Mouse (Mus musculus) forebrain, embryonic 13.5 days (tissue): ENCODE results near the gene Zfp618. TPM values are rescaled to one million over a fixed set of nuclear protein-coding genes. Genes with fewer than 3 reads are reported as not detected.

ENCODE experiments used
- ATAC-seq: fragments of 200-750 bp; cut with Nextera tagmentation; 2 replicates; pipeline ENCODE4 v1.8.0; 2017
- H3K27ac ChIP-seq: fragments of 300-500 bp; sonication (generic); 2 replicates; pipeline ENCODE4 v1.5.1; 2015; ENCODE audit warnings: inconsistent platforms, mild to moderate bottlenecking, moderate library complexity
- H3K27me3 ChIP-seq: fragments of 300-500 bp; sonication (generic); 2 replicates; pipeline ENCODE4 v1.6.1; 2015; ENCODE audit warnings: mild to moderate bottlenecking, inconsistent platforms
- H3K36me3 ChIP-seq: fragments of 300-500 bp; sonication (generic); 2 replicates; pipeline ENCODE4 v1.6.1; 2015; ENCODE audit warnings: mild to moderate bottlenecking, inconsistent platforms; ENCODE audit not compliant: poor library complexity, severe bottlenecking
- H3K4me1 ChIP-seq: fragments of 300-500 bp; sonication (generic); 2 replicates; pipeline ENCODE4 v1.6.1; 2015; ENCODE audit warnings: inconsistent platforms
- H3K4me2 ChIP-seq: fragments of 300-500 bp; sonication (generic); 2 replicates; pipeline ENCODE4 v1.6.1; 2015; ENCODE audit warnings: inconsistent platforms, mild to moderate bottlenecking, moderate library complexity
- H3K4me3 ChIP-seq: fragments of 300-500 bp; sonication (generic); 2 replicates; pipeline ENCODE4 v1.5.1; 2015; ENCODE audit warnings: mild to moderate bottlenecking, inconsistent platforms
- H3K9ac ChIP-seq: fragments of 300-500 bp; sonication (generic); 2 replicates; pipeline ENCODE4 v1.6.1; 2015; ENCODE audit warnings: mild to moderate bottlenecking, inconsistent platforms
- H3K9me3 ChIP-seq: fragments of 300-500 bp; sonication (generic); replicated peaks from 2 replicates; pipeline ENCODE4 v1.6.1; 2016; ENCODE audit warnings: inconsistent platforms
- WGBS: fragments of 180-500 bp; shearing (Covaris S2); methylation state at CpG from one replicate; pipeline ENCODE4 v1.1.7; 2015; 5-methylcytosine and 5-hydroxymethylcytosine counted together
- polyA plus RNA-seq: library from polyadenylated mRNA; unstranded; fragments of >200 nt; fragmentation: Nextera tagmentation; extraction: Ambion mirVana; gene quantifications from 2 replicates; pipeline ENCODE4 v1.2.1, GENCODE M21; 2015

Gene Zfp618
- polyA plus RNA-seq, 1 experiment from 2014 or later: 21.7 TPM

- Histone ChIP-seq H3K27me3 (no peaks in the 10 kb centered on the region), H3K9me3 (peaks cover 5% of the 10 kb centered on the region; the same call in 1 of the 2 replicates), H3K4me1 (0 out of 2 replicates have a peak, but pooled peaks cover 4% of the 10 kb centered on the region), H3K4me3 (no peak overlapping the region), H3K4me2 (no peak overlapping the region), H3K36me3 (no peaks in the 10 kb centered on the region), H3K9ac (no peak overlapping the region), H3K27ac (no peak overlapping the region)
- no peak for ATAC-seq
- WGBS: 88% methylated on average over 6 of the region's 6 CpGs
Observed at GRCm38 (mm10) chr4:63021034-63021700, 55.8 kb downstream of the Zfp618 start.

- ATAC-seq: no peak
Observed at GRCm38 (mm10) chr4:63023465-63023864, 58.1 kb downstream of the Zfp618 start.

GRCm38 (mm10) chr4:63024098-63024497 is 58.7 kb downstream of the Zfp618 start:
- Histone ChIP-seq H3K9me3 (peaks cover 5% of the 10 kb centered on the region; the same call in 1 of the 2 replicates), H3K4me1 (0 out of 2 replicates have a peak, but pooled peaks cover 4% of the 10 kb centered on the region), H3K4me2 (no peak overlapping the region), H3K36me3 (no peaks in the 10 kb centered on the region), H3K27ac (no peak overlapping the region), H3K27me3 (no peaks in the 10 kb centered on the region), H3K9ac (no peak overlapping the region), H3K4me3 (no peak overlapping the region)
- 94% methylated on average over 7 of the region's 7 CpGs for WGBS
- no peak for ATAC-seq

More at GRCm38 (mm10) chr4:63023465-63023864, 58.1 kb downstream of the Zfp618 start:
- no peak overlapping the region for H3K27ac ChIP-seq
- no peaks in the 10 kb centered on the region for H3K27me3 ChIP-seq
- 0 out of 2 replicates have a peak, but pooled peaks cover 4% of the 10 kb centered on the region for H3K4me1 ChIP-seq
- H3K4me2 ChIP-seq: no peak overlapping the region
- peaks cover 5% of the 10 kb centered on the region; the same call in 1 of the 2 replicates for H3K9me3 ChIP-seq
- no peak overlapping the region for H3K4me3 ChIP-seq
- no peak overlapping the region for H3K9ac ChIP-seq
- 96% methylated on average over 7 of the region's 7 CpGs for WGBS
- no peaks in the 10 kb centered on the region for H3K36me3 ChIP-seq

- H3K27me3 ChIP-seq: no peaks in the 10 kb centered on the region
- no peak overlapping the region for H3K4me3 ChIP-seq
- 91% methylated on average over 9 of the region's 9 CpGs for WGBS
- no peaks in the 10 kb centered on the region for H3K36me3 ChIP-seq
- no peak overlapping the region for H3K27ac ChIP-seq
- no peak for ATAC-seq
- no peak overlapping the region for H3K4me2 ChIP-seq
- H3K9ac ChIP-seq: no peak overlapping the region
- peaks cover 5% of the 10 kb centered on the region; the same call in 1 of the 2 replicates for H3K9me3 ChIP-seq
- H3K4me1 ChIP-seq: 0 out of 2 replicates have a peak, but pooled peaks cover 3% of the 10 kb centered on the region
Observed at GRCm38 (mm10) chr4:63024734-63025256, 59.4 kb downstream of the Zfp618 start.

- Histone ChIP-seq H3K36me3 (no peaks in the 10 kb centered on the region), H3K27ac (no peak overlapping the region), H3K9me3 (peaks cover 5% of the 10 kb centered on the region; the same call in 1 of the 2 replicates), H3K4me2 (no peak overlapping the region), H3K4me3 (no peak overlapping the region), H3K27me3 (no peaks in the 10 kb centered on the region), H3K4me1 (no peaks in the 10 kb centered on the region), H3K9ac (no peak overlapping the region)
- ATAC-seq: no peak
- 98% methylated on average over 9 of the region's 9 CpGs for WGBS
Observed at GRCm38 (mm10) chr4:63025306-63025705, 59.9 kb downstream of the Zfp618 start.

- Histone ChIP-seq H3K27ac (no peak overlapping the region), H3K4me1 (no peaks in the 10 kb centered on the region), H3K9me3 (peaks cover 5% of the 10 kb centered on the region; the same call in 1 of the 2 replicates), H3K27me3 (no peaks in the 10 kb centered on the region), H3K36me3 (no peaks in the 10 kb centered on the region), H3K4me3 (no peak overlapping the region), H3K9ac (no peak overlapping the region), H3K4me2 (no peak overlapping the region)
- 100% methylated on average over 3 of the region's 3 CpGs for WGBS
- no peak for ATAC-seq
Observed at GRCm38 (mm10) chr4:63026286-63026685, 60.9 kb downstream of the Zfp618 start.

GRCm38 (mm10) chr4:63027451-63027850 is 62.1 kb downstream of the Zfp618 start:
- Histone ChIP-seq H3K27ac (no peak overlapping the region), H3K4me3 (no peak overlapping the region)

GRCm38 (mm10) chr4:63030157-63030556 is 64.8 kb downstream of the Zfp618 start:
- no peaks in the 10 kb centered on the region for H3K27me3 ChIP-seq
- H3K9me3 ChIP-seq: no peaks in the 10 kb centered on the region
- H3K4me3 ChIP-seq: no peak overlapping the region
- H3K9ac ChIP-seq: no peak overlapping the region
- no peak overlapping the region for H3K27ac ChIP-seq
- peaks cover 12% of the 10 kb centered on the region for H3K4me1 ChIP-seq
- H3K36me3 ChIP-seq: no peaks in the 10 kb centered on the region
- 45% methylated on average over 5 of the region's 5 CpGs for WGBS
- no peak for ATAC-seq
- H3K4me2 ChIP-seq: no peak overlapping the region

More at GRCm38 (mm10) chr4:63027451-63027850, 62.1 kb downstream of the Zfp618 start:
- Histone ChIP-seq H3K4me2 (no peak overlapping the region), H3K4me1 (no peaks in the 10 kb centered on the region), H3K27me3 (no peaks in the 10 kb centered on the region), H3K36me3 (no peaks in the 10 kb centered on the region), H3K9ac (no peak overlapping the region), H3K9me3 (peaks cover 5% of the 10 kb centered on the region; the same call in 1 of the 2 replicates)
- ATAC-seq: no peak

GRCm38 (mm10) chr4:63031240-63031639 is 65.9 kb downstream of the Zfp618 start:
- no peak overlapping the region for H3K9ac ChIP-seq
- 64% methylated on average over 4 of the region's 4 CpGs for WGBS
- no peak overlapping the region for H3K27ac ChIP-seq
- no peaks in the 10 kb centered on the region for H3K36me3 ChIP-seq
- peaks cover 12% of the 10 kb centered on the region for H3K4me1 ChIP-seq
- no peaks in the 10 kb centered on the region for H3K27me3 ChIP-seq
- H3K4me3 ChIP-seq: no peak overlapping the region
- ATAC-seq: no peak
- no peaks in the 10 kb centered on the region for H3K9me3 ChIP-seq
- no peak overlapping the region for H3K4me2 ChIP-seq

- Histone ChIP-seq H3K4me2 (no peak overlapping the region), H3K9me3 (no peaks in the 10 kb centered on the region), H3K27ac (no peak overlapping the region), H3K27me3 (no peaks in the 10 kb centered on the region), H3K4me3 (no peak overlapping the region), H3K9ac (no peak overlapping the region), H3K36me3 (no peaks in the 10 kb centered on the region), H3K4me1 (peaks cover 16% of the 10 kb centered on the region)
- WGBS: 69% methylated on average over 9 of the region's 9 CpGs
- no peak for ATAC-seq
Observed at GRCm38 (mm10) chr4:63032581-63033006, 67.2 kb downstream of the Zfp618 start.

- Histone ChIP-seq H3K4me1 (peaks cover 23% of the 10 kb centered on the region), H3K9ac (no peak overlapping the region), H3K27me3 (no peaks in the 10 kb centered on the region), H3K4me2 (no peak overlapping the region), H3K36me3 (no peaks in the 10 kb centered on the region), H3K9me3 (no peaks in the 10 kb centered on the region), H3K4me3 (no peak overlapping the region), H3K27ac (no peak overlapping the region)
- ATAC-seq: peak; percentile 53; the same call in 1 of the 2 replicates
- WGBS: 9% methylated on average over 5 of the region's 5 CpGs
Observed at GRCm38 (mm10) chr4:63033724-63034123, 68.4 kb downstream of the Zfp618 start.

GRCm38 (mm10) chr4:63035991-63036390 is 70.6 kb downstream of the Zfp618 start:
- Histone ChIP-seq H3K4me3 (no peak overlapping the region), H3K27me3 (no peaks in the 10 kb centered on the region), H3K9me3 (no peaks in the 10 kb centered on the region), H3K36me3 (no peaks in the 10 kb centered on the region), H3K27ac (no peak overlapping the region), H3K4me1 (peaks cover 23% of the 10 kb centered on the region), H3K4me2 (no peak overlapping the region), H3K9ac (no peak overlapping the region)
- 86% methylated on average over 7 of the region's 7 CpGs for WGBS
- ATAC-seq: no peak
